Mouse (Mus musculus): ENCODE data around the gene Mrtfb. TPM values are rescaled to one million over a fixed set of nuclear protein-coding genes. Genes with fewer than 3 reads are reported as not detected.
A peak's percentile ranks its signal among the peaks of the same experiment; 100 is the strongest.

The Mrtfb gene
- polyA plus RNA-seq, 1 experiment from 2014 or later: 22.5 TPM

DNA sequence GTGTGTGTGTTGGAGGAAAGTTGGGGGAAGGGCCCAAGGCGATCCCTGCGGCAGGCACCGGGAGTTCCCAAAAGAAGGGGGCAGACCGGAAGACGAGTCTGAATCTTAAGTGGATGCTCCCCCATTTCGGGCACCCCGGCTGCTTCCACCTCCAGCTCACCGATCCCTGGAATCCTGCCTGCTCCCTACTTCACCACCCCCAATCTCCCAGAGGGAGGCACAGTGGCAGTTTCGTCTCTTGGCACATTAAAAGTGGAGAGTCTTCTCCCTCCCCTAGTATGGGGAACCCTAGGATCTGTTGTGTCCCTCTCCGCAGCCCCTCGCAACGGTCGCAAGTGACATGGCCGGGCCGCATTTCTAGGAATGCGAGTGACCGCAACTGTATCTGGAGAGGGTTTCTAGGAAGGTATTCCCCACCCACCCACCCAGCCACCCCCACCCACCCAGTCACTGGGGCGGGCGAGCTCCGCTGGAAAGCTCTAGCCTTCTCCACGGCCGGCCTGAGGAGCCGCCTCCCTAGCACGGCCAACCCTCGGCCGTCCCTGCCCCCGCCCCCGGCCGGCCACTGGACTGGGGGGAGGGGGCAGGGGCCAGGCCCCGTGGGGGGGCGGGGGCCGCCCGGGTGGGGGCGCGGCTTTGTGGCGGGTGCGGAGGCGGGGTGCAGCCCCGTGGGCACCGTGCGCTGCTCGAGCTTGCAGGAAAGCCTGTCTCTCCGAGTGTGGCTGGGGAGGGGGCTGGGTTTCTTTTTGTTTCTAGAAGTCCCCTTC is 191.2 kb downstream of the Mrtfb start:
- Histone ChIP-seq H3K4me1 (peaks cover 13% of the 10 kb centered on the region), H3K4me2 (peak overlapping the region; percentile 96), H3K4me3 (replicated peaks) (peak overlapping the region; percentile 79), H3K9me3 (no peaks in the 10 kb centered on the region), H3K27me3 (replicated peaks) (no peaks in the 10 kb centered on the region), H3K9ac (peak overlapping the region; percentile 44), H3K36me3 (no peaks in the 10 kb centered on the region), H3K27ac (peak overlapping the region; percentile 51; the same call in 1 of the 2 replicates)
- WGBS: under 1% methylated on average over 38 of the region's 43 CpGs
- peak; percentile 68 for ATAC-seq (ENCODE audit: insufficient read depth, low FRiP score, low read depth)

DNA sequence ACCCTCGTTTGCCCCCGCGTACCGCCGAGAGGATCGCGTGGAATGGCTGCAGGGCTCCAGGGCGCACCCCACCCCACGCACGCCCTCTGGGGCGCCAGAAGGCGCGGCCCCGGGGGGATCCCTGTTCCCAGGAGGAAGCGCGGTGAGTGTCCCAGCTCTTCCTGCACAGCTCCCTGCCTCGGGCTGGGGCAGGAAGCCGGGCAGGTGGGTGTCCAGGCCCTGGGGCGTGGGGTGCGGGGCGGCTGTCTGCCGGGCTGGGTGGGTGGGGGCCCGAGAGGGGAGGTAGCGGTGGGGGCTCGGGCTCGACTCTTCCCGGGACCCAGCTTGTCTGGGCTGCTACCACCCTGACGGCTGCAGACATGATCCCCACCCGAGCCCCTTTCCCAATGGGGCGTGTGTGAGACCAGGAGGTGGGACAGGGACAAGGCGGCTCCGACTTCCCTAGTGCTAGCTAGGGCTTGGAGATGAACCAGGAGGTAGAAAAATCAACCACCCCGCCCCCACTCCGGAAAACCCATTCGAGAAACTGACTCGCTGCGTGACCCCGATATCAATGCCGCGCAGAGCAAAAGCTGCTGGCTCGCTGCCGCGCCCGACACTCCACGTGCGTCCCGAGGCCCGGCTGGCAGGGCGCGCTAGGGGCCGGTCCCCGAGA is 191.9 kb downstream of the Mrtfb start:
- no peaks in the 10 kb centered on the region for H3K27me3 ChIP-seq (replicated peaks)
- H3K4me1 ChIP-seq: peaks cover 13% of the 10 kb centered on the region
- H3K27ac ChIP-seq: 0 out of 2 replicates have a peak overlapping the region, but pooled peaks have one; percentile 40
- ATAC-seq (ENCODE audit: insufficient read depth, low FRiP score, low read depth): peak; percentile 40
- no peaks in the 10 kb centered on the region for H3K9me3 ChIP-seq
- peak overlapping the region; percentile 44 for H3K9ac ChIP-seq
- no peaks in the 10 kb centered on the region for H3K36me3 ChIP-seq
- H3K4me2 ChIP-seq: peak overlapping the region; percentile 96
- under 1% methylated on average over 45 of the region's 52 CpGs for WGBS
- H3K4me3 ChIP-seq (replicated peaks): peak overlapping the region; percentile 79

DNA sequence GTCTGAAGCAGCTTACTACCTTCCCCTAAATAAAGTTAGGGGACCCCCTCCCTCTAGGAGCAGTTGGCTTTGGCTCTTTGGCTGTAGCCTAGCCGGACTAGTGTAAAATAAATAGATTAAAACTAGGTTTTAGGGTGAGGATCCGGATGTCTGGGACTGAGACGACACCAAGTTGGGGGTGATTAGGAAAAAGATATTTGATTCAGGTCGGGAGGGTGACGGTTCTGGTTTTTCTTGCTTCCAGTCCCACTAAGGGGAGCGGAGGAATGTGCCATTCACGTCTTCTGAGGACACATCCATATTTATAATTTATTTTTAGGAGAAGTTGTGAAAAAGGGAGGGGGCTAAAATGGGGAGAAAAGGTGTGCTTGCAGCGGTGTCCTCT is 192.4 kb downstream of the Mrtfb start:
- ATAC-seq (ENCODE audit: insufficient read depth, low FRiP score, low read depth): no peak
- H3K27me3 ChIP-seq (replicated peaks): no peaks in the 10 kb centered on the region
- H3K36me3 ChIP-seq: no peaks in the 10 kb centered on the region
- 17% methylated on average over 8 of the region's 8 CpGs for WGBS
- peaks cover 13% of the 10 kb centered on the region for H3K4me1 ChIP-seq
- peak overlapping the region; percentile 44; the same call in 1 of the 2 replicates for H3K9ac ChIP-seq
- no peaks in the 10 kb centered on the region for H3K9me3 ChIP-seq
- peak overlapping the region; percentile 96 for H3K4me2 ChIP-seq
- H3K27ac ChIP-seq: no peak overlapping the region
- H3K4me3 ChIP-seq (replicated peaks): peak overlapping the region; percentile 79

DNA sequence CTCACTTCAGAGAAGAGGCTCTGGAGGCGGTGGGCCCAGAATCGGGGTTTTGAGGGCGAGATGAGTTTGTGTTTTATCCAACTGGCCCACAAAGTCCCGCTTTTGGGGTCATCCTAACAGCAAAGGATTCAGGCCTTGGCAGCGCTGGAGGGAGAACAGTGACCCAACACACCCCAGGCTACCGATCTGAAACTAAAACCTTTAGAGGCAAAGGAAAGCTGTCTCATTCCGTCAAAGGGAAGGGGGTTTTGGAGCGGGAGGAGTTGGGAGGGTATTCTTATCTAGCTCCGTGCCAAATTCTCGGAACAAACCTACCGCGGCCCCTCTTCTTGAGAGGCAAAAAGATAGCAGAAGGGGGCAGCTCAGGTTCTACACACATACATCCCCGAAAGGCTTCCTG is 193.2 kb downstream of the Mrtfb start:
- H3K27ac ChIP-seq: no peak overlapping the region
- H3K9ac ChIP-seq: no peak overlapping the region
- H3K4me2 ChIP-seq: peak overlapping the region; percentile 96
- H3K36me3 ChIP-seq: no peaks in the 10 kb centered on the region
- H3K4me1 ChIP-seq: peaks cover 13% of the 10 kb centered on the region
- ATAC-seq (ENCODE audit: insufficient read depth, low FRiP score, low read depth): no peak
- H3K9me3 ChIP-seq: no peaks in the 10 kb centered on the region
- peak overlapping the region; percentile 79; the same call in 1 of the 2 replicates for H3K4me3 ChIP-seq (replicated peaks)
- H3K27me3 ChIP-seq (replicated peaks): no peaks in the 10 kb centered on the region
- 36% methylated on average over 13 of the region's 13 CpGs for WGBS

DNA sequence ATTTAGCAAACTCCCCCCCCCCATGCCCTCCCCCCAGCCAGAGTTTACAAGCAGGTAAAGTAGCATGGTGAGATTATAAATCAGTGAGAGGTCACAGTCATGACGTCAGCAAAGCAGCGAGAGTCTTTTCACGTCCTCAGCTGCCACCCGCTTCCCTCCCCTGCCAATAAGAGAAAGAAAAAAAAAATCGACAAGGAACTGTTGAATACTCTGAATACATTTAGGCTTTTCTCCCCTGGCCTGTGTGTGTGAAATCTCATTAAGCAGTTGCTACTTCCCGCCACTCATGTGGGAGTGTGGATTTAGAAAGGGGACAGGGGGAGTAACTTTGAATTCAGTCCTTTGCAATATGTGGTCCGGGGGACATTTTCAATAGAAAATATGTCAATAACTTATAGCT is 194.6 kb downstream of the Mrtfb start:
- no peak overlapping the region for H3K4me2 ChIP-seq
- 39% methylated on average over 7 of the region's 7 CpGs for WGBS
- H3K27me3 ChIP-seq (replicated peaks): no peaks in the 10 kb centered on the region
- no peak for ATAC-seq (ENCODE audit: insufficient read depth, low FRiP score, low read depth)
- no peak overlapping the region for H3K4me3 ChIP-seq (replicated peaks)
- H3K27ac ChIP-seq: no peak overlapping the region
- peaks cover 13% of the 10 kb centered on the region for H3K4me1 ChIP-seq
- no peaks in the 10 kb centered on the region for H3K36me3 ChIP-seq
- no peak overlapping the region for H3K9ac ChIP-seq
- H3K9me3 ChIP-seq: no peaks in the 10 kb centered on the region

DNA sequence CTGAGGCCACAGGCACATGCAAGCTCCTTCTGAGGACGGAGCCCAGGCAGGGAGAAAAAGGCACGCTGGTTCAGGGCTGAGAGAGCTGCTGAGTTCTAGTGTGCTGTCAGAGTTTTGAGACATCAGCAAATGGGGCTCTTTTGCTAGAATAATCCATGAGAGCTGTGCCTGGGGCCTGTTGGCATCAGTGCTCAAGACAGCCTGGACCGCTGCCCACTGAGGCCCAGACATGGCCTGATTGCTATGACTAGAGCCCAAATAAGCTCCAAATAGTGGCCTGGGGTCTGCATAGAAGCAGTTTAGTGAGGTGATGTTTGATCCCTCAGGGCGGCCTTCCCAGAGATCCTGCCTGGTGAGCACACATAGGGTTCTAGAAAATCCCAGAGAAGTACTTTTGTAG is 195.7 kb downstream of the Mrtfb start:
- H3K4me3 ChIP-seq (replicated peaks): no peak overlapping the region
- no peak overlapping the region for H3K9ac ChIP-seq
- peaks cover 9% of the 10 kb centered on the region for H3K4me1 ChIP-seq
- no peak for ATAC-seq (ENCODE audit: insufficient read depth, low FRiP score, low read depth)
- H3K36me3 ChIP-seq: no peaks in the 10 kb centered on the region
- H3K27me3 ChIP-seq (replicated peaks): no peaks in the 10 kb centered on the region
- WGBS: 93% methylated on average over 4 of the region's 4 CpGs
- no peak overlapping the region for H3K4me2 ChIP-seq
- H3K27ac ChIP-seq: no peak overlapping the region
- H3K9me3 ChIP-seq: no peaks in the 10 kb centered on the region

DNA sequence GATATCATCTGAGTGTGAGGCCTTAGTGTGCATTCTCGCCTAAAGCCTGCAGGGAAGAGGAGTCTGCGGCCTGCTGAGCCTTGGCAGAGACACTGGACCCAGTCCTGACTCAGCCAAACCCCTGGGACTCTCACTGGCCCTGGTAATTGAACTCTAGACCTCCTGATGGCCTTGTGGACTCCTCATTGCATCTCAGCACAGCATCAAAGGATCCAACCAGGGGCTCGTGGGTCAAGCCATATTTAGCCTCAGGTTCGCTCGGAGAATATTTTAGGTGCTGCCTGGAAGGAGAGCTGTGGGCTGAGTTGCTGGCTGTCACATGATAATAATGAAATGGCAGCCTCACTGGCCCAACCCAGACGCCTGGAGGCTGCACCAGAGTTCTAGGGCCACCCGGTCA is 196.4 kb downstream of the Mrtfb start:
- Histone ChIP-seq H3K4me2 (no peak overlapping the region), H3K4me3 (replicated peaks) (no peak overlapping the region), H3K9me3 (no peaks in the 10 kb centered on the region), H3K27ac (no peak overlapping the region), H3K4me1 (peaks cover 9% of the 10 kb centered on the region), H3K36me3 (no peaks in the 10 kb centered on the region), H3K27me3 (replicated peaks) (no peaks in the 10 kb centered on the region), H3K9ac (no peak overlapping the region)
- no peak for ATAC-seq (ENCODE audit: insufficient read depth, low FRiP score, low read depth)
- WGBS: 87% methylated on average over 7 of the region's 7 CpGs

DNA sequence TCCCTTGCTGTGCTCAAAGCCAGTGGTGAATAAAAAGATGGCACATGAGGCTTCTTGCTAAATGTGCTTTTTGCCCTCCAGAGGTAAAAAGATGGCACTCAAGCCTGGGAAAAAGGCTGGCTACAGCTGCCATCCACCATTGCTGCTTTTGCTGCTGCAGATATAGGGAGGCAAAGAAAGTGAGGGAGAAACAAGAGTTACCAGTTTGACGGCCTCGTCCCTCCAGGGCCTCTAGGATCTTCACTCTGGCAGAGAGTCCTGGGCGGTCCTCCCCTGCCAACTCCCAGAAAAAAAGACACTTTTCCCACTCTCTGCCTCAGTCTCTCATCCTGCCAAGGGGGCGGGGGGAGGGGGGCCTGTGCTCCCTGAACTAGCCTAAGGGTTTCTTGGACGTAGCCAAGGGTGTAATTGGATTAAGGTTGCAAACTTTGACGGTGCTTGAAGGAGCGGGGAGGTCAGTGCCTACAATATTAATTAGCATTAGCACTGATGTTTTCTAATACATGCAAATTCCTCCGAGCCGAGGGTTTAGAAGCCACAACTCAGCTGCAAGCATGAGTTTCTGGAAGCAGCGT is 197.8 kb downstream of the Mrtfb start:
- 0 out of 2 replicates have a peak, but pooled peaks cover 5% of the 10 kb centered on the region for H3K4me1 ChIP-seq
- H3K36me3 ChIP-seq: no peaks in the 10 kb centered on the region
- no peak overlapping the region for H3K4me3 ChIP-seq (replicated peaks)
- 47% methylated on average over 10 of the region's 10 CpGs for WGBS
- H3K27me3 ChIP-seq (replicated peaks): no peaks in the 10 kb centered on the region
- H3K9ac ChIP-seq: no peak overlapping the region
- H3K9me3 ChIP-seq: no peaks in the 10 kb centered on the region
- no peak for ATAC-seq (ENCODE audit: insufficient read depth, low FRiP score, low read depth)
- no peak overlapping the region for H3K4me2 ChIP-seq
- no peak overlapping the region for H3K27ac ChIP-seq

DNA sequence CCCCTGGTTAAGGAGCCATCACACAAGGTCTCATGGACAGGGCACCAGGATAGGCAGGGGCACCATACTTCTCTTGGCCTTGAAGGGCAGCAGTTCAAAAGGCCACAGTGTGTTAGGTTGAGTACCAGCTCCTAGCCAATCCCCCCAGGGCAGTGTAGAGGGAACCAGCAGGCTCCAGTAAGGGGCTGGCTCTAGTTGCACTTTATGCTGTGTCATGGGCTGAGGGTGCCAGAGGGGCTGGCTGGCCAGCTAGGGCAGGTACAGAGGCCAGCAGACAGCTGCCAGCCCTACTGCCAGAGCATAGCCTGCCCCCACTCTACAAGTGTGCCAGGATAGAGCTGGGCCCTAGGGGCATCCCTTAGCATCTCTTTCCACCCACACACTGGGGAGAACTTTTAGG is 199.3 kb downstream of the Mrtfb start:
- Histone ChIP-seq H3K4me2 (no peak overlapping the region), H3K36me3 (no peaks in the 10 kb centered on the region), H3K9ac (no peak overlapping the region), H3K9me3 (no peaks in the 10 kb centered on the region), H3K4me1 (0 out of 2 replicates have a peak, but pooled peaks cover 3% of the 10 kb centered on the region), H3K4me3 (replicated peaks) (no peak overlapping the region), H3K27me3 (replicated peaks) (no peaks in the 10 kb centered on the region), H3K27ac (no peak overlapping the region)
- ATAC-seq (ENCODE audit: insufficient read depth, low FRiP score, low read depth): no peak

DNA sequence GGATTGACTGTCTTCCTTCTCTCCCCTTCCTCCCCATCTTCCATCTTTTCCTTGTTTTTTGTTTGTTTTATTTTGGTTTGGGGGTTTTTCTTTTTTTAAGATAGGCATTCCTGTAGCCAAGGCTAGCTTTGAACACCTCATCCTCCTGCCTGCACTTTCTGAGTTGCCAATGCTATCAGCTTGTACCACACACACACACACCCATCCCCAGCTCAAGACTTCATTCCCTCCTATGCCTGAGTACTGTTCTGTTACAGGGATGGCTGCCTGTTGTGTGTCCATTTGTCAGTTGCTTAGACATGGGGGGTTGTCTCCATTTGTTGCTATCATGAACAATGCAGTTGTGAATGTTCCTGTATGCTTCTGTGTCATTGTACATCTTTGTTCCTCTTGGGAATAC is 202.3 kb downstream of the Mrtfb start:
- Histone ChIP-seq H3K27me3 (replicated peaks) (no peaks in the 10 kb centered on the region), H3K9ac (no peak overlapping the region), H3K4me2 (no peak overlapping the region), H3K36me3 (no peaks in the 10 kb centered on the region), H3K4me3 (replicated peaks) (no peak overlapping the region), H3K9me3 (no peaks in the 10 kb centered on the region), H3K4me1 (0 out of 2 replicates have a peak, but pooled peaks cover 3% of the 10 kb centered on the region), H3K27ac (no peak overlapping the region)
- ATAC-seq (ENCODE audit: insufficient read depth, low FRiP score, low read depth): no peak

DNA sequence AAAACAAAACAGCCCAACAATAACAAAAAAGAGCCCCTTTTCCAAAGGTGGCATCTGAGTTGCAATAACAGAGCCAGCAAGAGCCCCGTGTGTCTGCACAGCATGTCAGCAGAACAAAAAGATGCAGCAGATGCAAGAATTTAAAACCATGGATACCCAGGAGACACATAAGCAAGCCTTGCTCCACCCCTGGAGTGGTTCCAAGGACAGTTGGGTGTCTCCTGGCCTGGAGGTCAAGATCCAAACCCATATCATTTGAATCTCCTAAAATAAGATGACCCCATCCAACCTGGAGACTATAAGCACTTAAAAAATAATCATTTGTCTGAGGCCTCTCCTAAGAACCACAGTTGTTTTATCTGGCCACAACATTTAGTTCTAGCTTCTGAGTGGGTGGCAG is 203.8 kb downstream of the Mrtfb start:
- ATAC-seq (ENCODE audit: insufficient read depth, low FRiP score, low read depth): no peak
- H3K9ac ChIP-seq: no peak overlapping the region
- no peak overlapping the region for H3K27ac ChIP-seq
- H3K4me3 ChIP-seq (replicated peaks): no peak overlapping the region
- H3K4me2 ChIP-seq: no peak overlapping the region
- 0 out of 2 replicates have a peak, but pooled peaks cover 3% of the 10 kb centered on the region for H3K4me1 ChIP-seq
- 69% methylated on average over 1 of the region's 1 CpGs for WGBS
- no peaks in the 10 kb centered on the region for H3K27me3 ChIP-seq (replicated peaks)
- H3K9me3 ChIP-seq: no peaks in the 10 kb centered on the region
- H3K36me3 ChIP-seq: no peaks in the 10 kb centered on the region

DNA sequence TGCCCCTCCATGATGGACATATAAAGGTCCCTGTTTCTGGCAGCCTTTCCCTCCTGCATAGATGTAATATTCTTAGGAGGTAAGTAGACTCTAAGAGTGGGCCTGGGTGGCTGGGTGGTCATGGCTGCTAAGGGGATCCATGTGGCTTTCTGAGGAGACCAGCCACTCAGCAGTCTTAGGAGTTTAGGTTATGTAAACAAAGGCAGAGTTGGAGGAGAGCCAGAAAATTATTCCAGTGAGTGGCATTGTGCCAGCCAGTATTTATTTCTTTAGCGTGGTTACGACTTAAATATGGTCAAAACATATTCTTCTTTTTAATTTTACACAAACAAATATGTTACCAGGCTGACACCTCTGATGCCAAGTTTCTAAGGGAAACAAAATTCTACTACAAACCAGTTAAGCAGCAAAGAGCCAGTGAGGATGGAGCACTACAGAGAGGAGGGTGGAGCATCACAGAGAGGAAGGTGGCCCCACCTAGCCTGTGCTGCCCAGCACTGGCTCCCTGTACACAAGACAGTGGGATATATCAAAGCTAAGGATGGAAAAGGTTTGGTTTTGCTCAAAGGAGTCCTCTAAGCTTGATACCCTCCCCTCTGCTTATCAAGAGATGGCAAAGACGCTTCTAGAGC is 204.6 kb downstream of the Mrtfb start:
- no peak for ATAC-seq (ENCODE audit: insufficient read depth, low FRiP score, low read depth)
- WGBS: 42% methylated on average over 3 of the region's 3 CpGs
- 0 out of 2 replicates have a peak, but pooled peaks cover 3% of the 10 kb centered on the region for H3K4me1 ChIP-seq

More for the DNA sequence above, 204.6 kb downstream of the Mrtfb start:
- no peak overlapping the region for H3K4me3 ChIP-seq (replicated peaks)
- H3K9me3 ChIP-seq: no peaks in the 10 kb centered on the region
- H3K9ac ChIP-seq: no peak overlapping the region
- H3K27me3 ChIP-seq (replicated peaks): no peaks in the 10 kb centered on the region
- H3K36me3 ChIP-seq: no peaks in the 10 kb centered on the region
- H3K4me2 ChIP-seq: no peak overlapping the region
- no peak overlapping the region for H3K27ac ChIP-seq

All from stomach, embryonic 15.5 days (tissue).